Mouse (Mus musculus) cerebellum, postnatal 4 days (tissue): Measurements from ENCODE around the gene Ncaph2.

Experiments
- DNase-seq, 2 experiments: peaks; one replicate each; pipeline ENCODE4 v3.0.0; 2022; ENCODE audit warnings: low spot score in 2 of 2, mixed read lengths in 1 of 2

Ncaph2 gene

GRCm38 (mm10) chr15:89343325-89343724 is 12.2 kb upstream of the Ncaph2 start:
- no peak for DNase-seq

GRCm38 (mm10) chr15:89350447-89350846 is 5.1 kb upstream of the Ncaph2 start:
- DNase-seq: no peak

GRCm38 (mm10) chr15:89351302-89351701 is 4.2 kb upstream of the Ncaph2 start:
- DNase-seq: no peak

- DNase-seq: no peak
Observed at GRCm38 (mm10) chr15:89352054-89352453, 3.5 kb upstream of the Ncaph2 start.

GRCm38 (mm10) chr15:89352795-89353194 is 2.7 kb upstream of the Ncaph2 start:
- no peak for DNase-seq

- no peak for DNase-seq
Observed at GRCm38 (mm10) chr15:89353837-89354236, 1.7 kb upstream of the Ncaph2 start.

GRCm38 (mm10) chr15:89354455-89354854 is 1.1 kb upstream of the Ncaph2 start:
- DNase-seq: no peak

GRCm38 (mm10) chr15:89356372-89356771 is 853 bp downstream of the Ncaph2 start:
- DNase-seq: peak in 1 of 2 experiments; percentile 72

- no peak for DNase-seq
Observed at GRCm38 (mm10) chr15:89358784-89359183, 3.3 kb downstream of the Ncaph2 start.

- no peak for DNase-seq
Observed at GRCm38 (mm10) chr15:89363051-89363450, 7.5 kb downstream of the Ncaph2 start.

GRCm38 (mm10) chr15:89365141-89365551 is 9.6 kb downstream of the Ncaph2 start:
- DNase-seq: no peak

- no peak for DNase-seq
Observed at GRCm38 (mm10) chr15:89372068-89372467, 16.5 kb downstream of the Ncaph2 start.

GRCm38 (mm10) chr15:89372536-89372935 is 17.0 kb downstream of the Ncaph2 start:
- DNase-seq: no peak

GRCm38 (mm10) chr15:89373027-89373761 is 17.7 kb downstream of the Ncaph2 start:
- peak in 1 of 2 experiments; percentile 81 for DNase-seq

GRCm38 (mm10) chr15:89373762-89374248 is 18.3 kb downstream of the Ncaph2 start, which contains the start of gene Sco2:
Sco2 (minus strand) TSS chr15:89373846.
- DNase-seq: peak; percentile 96 to 98

- no peak for DNase-seq
Observed at GRCm38 (mm10) chr15:89374340-89374739, 18.8 kb downstream of the Ncaph2 start.

GRCm38 (mm10) chr15:89374801-89375534 is 19.4 kb downstream of the Ncaph2 start:
- DNase-seq: no peak

- DNase-seq: no peak
Observed at GRCm38 (mm10) chr15:89376040-89376439, 20.5 kb downstream of the Ncaph2 start.

GRCm38 (mm10) chr15:89376957-89377356 is 21.4 kb downstream of the Ncaph2 start, which contains the start of gene Tymp:
Tymp (minus strand) TSS chr15:89377039.
- DNase-seq: no peak

GRCm38 (mm10) chr15:89377362-89377761 is 21.8 kb downstream of the Ncaph2 start:
- no peak for DNase-seq

GRCm38 (mm10) chr15:89377938-89378828 is 22.7 kb downstream of the Ncaph2 start:
- no peak for DNase-seq
